Mouse (Mus musculus) midbrain, embryonic 15.5 days (tissue): Measurements from ENCODE around the gene Cd22. TPM values are rescaled to one million over a fixed set of nuclear protein-coding genes. Genes with fewer than 3 reads are reported as not detected.
"Not testable (repeated sequence)": the region's sequence is repeated elsewhere in the genome, so short reads cannot be mapped to it uniquely, and the experiment has no call there.

Experiments used
- ATAC-seq: fragments of 200-750 bp; cut with Nextera tagmentation; replicated peaks from 2 replicates; pipeline ENCODE4 v1.8.0; 2017; ENCODE audit warnings: moderate TSS enrichment
- H3K27ac ChIP-seq: fragments of 300-500 bp; sonication (generic); 2 replicates; pipeline ENCODE4 v1.5.1; 2015; ENCODE audit warnings: mild to moderate bottlenecking, inconsistent platforms
- H3K27me3 ChIP-seq: fragments of 300-500 bp; sonication (generic); replicated peaks from 2 replicates; pipeline ENCODE4 v1.6.1; 2015; ENCODE audit warnings: inconsistent platforms
- H3K36me3 ChIP-seq: fragments of 300-500 bp; sonication (generic); replicated peaks from 2 replicates; pipeline ENCODE4 v1.6.1; 2015; ENCODE audit warnings: inconsistent platforms
- H3K4me1 ChIP-seq: fragments of 300-500 bp; sonication (generic); 2 replicates; pipeline ENCODE4 v1.6.1; 2015; ENCODE audit warnings: inconsistent platforms
- H3K4me2 ChIP-seq: fragments of 300-500 bp; sonication (generic); 2 replicates; pipeline ENCODE4 v1.6.1; 2015; ENCODE audit warnings: inconsistent platforms, mild to moderate bottlenecking, moderate library complexity
- H3K4me3 ChIP-seq: fragments of 300-500 bp; sonication (generic); 2 replicates; pipeline ENCODE4 v1.5.1; 2015; ENCODE audit warnings: mild to moderate bottlenecking, inconsistent platforms
- H3K9ac ChIP-seq: fragments of 300-500 bp; sonication (generic); 2 replicates; pipeline ENCODE4 v1.6.1; 2015; ENCODE audit warnings: mild to moderate bottlenecking, inconsistent platforms
- H3K9me3 ChIP-seq: fragments of 300-500 bp; sonication (generic); 2 replicates; pipeline ENCODE4 v1.6.1; 2016; ENCODE audit warnings: inconsistent platforms
- WGBS: fragments of 180-500 bp; shearing (Covaris S2); methylation state at CpG from one replicate; pipeline ENCODE4 v1.1.7; 2015; ENCODE audit warnings: mixed read lengths; 5-methylcytosine and 5-hydroxymethylcytosine counted together
- polyA plus RNA-seq: library from polyadenylated mRNA; unstranded; fragments of >200 nt; fragmentation: Nextera tagmentation; extraction: Ambion mirVana; gene quantifications from 2 replicates; pipeline ENCODE4 v1.2.1, GENCODE M21; 2015

The Cd22 gene
- polyA plus RNA-seq, 1 experiment from 2014 or later, result not detected

DNA sequence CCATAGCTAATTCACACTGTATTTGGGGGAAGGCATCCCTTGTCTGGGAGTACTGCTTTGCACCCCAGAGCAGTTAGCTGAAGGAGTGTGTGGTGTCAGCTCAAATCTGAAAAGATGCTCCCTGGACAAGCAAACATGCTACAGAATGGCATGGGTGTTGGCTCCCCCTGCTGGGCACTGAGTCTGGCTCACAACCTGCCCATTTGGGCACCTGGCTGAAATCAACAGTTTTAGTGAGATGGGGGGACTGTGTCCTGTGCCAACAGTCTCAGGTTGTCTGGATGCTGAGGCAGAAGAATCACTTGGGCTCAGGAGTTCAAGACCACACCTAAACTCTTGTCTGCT is 20.9 kb downstream of the Cd22 start:
- Histone ChIP-seq H3K27me3 (no peaks in the 10 kb centered on the region), H3K9ac (no peak overlapping the region), H3K36me3 (no peaks in the 10 kb centered on the region), H3K27ac (no peak overlapping the region), H3K4me3 (no peak overlapping the region; the same call in 1 of the 2 replicates), H3K4me2 (peak overlapping the region; percentile 52; the same call in 1 of the 2 replicates), H3K4me1 (no peaks in the 10 kb centered on the region), H3K9me3 (no peaks in the 10 kb centered on the region)
- ATAC-seq, result peak; percentile 73

DNA sequence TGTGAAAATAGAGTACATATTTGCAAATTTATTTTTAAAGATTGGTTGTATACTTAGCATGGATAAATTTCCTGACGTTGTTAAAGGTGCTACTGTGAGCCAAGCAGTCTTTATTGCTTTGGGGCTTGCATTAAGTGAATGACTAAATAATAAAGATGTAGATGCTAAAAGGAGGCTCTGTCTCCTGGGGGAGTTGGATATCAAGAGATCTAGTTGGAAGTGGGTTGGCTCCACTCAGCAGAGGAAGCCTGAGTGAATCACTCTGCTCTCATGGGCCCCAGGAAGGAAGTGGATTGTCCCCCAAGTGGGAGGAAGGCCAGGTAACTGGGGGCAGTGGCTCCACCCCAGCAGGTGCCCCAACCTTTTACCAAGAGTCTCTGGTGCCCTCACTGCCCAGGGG is 22.4 kb downstream of the Cd22 start:
- Histone ChIP-seq H3K9me3 (no peaks in the 10 kb centered on the region), H3K9ac (no peak overlapping the region), H3K36me3 (no peaks in the 10 kb centered on the region), H3K4me2 (no peak overlapping the region), H3K27ac (no peak overlapping the region), H3K4me1 (no peaks in the 10 kb centered on the region), H3K27me3 (no peaks in the 10 kb centered on the region), H3K4me3 (no peak overlapping the region)
- no peak for ATAC-seq
- 79% methylated on average over 1 of the region's 1 CpGs for WGBS

DNA sequence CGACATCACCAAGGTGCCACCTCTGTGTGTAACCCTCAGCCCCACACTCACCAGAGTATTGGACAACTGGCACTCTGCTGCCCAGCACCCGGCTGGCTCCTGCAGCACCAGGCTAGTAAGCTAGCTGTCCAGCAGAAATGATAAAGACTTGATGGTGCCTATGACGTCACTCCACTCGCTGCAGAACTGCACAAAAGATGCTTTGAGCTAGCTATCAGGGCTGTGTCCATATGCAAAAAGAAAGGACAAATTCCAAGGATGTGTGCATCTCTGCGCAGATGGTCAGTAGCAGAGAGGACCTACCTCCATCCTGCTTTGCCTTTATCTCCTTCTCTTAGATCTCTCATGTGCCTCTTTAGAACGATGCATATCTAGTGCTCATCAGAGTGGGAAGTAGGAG is 24.1 kb downstream of the Cd22 start, which contains the start of gene Ffar3:
Gene Ffar3, minus strand, starts transcription at position 101 of the 400 bp plus-strand sequence.
- Histone ChIP-seq H3K9me3 (no peaks in the 10 kb centered on the region), H3K4me1 (no peaks in the 10 kb centered on the region), H3K36me3 (no peaks in the 10 kb centered on the region), H3K27ac (no peak within 1 kb of the TSS), H3K4me3 (no peak within 1 kb of the TSS), H3K27me3 (no peaks in the 10 kb centered on the region), H3K9ac (no peak within 1 kb of the TSS), H3K4me2 (no peak within 1 kb of the TSS)
- WGBS, result 85% methylated on average over 6 of the region's 6 CpGs
- no peak for ATAC-seq

DNA sequence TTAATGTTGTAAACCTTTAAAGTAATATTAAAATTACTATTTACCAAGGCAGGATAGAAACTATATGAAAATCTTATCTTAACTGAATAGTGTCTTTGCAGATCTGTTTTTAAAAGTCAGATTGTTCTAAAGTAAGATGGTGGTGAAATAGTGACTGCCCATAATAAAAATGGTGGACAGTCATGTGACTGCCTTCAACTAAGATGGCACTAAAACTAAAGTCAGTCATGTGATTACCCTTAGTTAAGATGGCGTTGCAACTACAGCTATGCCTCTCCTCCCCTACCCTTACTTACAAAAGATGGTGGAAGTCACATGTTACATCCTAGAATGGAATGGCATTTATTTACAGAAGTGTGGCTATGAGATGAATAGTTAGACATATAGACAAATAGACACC is 28.7 kb downstream of the Cd22 start:
- no peaks in the 10 kb centered on the region for H3K9me3 ChIP-seq
- H3K4me1 ChIP-seq, result no peaks in the 10 kb centered on the region
- WGBS, result 94% methylated on average over 1 of the region's 1 CpGs
- no peak for ATAC-seq
- no peak overlapping the region for H3K27ac ChIP-seq
- H3K4me2 ChIP-seq, result no peak overlapping the region
- no peak overlapping the region for H3K9ac ChIP-seq
- no peaks in the 10 kb centered on the region for H3K36me3 ChIP-seq
- no peak overlapping the region for H3K4me3 ChIP-seq
- H3K27me3 ChIP-seq, result no peaks in the 10 kb centered on the region

DNA sequence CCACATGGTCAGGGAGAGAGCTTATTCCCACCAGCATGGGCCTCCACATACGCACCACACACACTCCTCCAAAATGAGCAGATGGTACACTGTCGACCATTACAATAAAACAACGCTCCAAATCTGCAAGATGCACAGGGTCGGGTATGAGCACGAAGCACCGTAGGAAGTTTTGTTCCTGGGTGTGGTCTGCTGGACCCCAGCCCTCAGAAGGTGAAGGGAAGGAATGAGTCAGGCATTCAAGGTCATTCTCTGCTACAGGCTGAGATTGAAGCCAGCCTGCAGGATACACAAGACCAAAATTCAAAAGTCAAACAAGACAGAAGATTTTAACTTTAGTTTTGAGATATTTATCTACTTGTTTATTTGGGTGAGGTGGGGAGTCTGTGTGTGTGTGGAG is 32.2 kb downstream of the Cd22 start:
- no peak overlapping the region for H3K4me2 ChIP-seq
- no peak overlapping the region for H3K27ac ChIP-seq
- no peak overlapping the region for H3K9ac ChIP-seq
- no peaks in the 10 kb centered on the region for H3K36me3 ChIP-seq
- peaks cover 10% of the 10 kb centered on the region for H3K4me1 ChIP-seq
- no peak for ATAC-seq
- H3K9me3 ChIP-seq, result no peaks in the 10 kb centered on the region
- H3K4me3 ChIP-seq, result no peak overlapping the region
- 72% methylated on average over 6 of the region's 6 CpGs for WGBS
- no peaks in the 10 kb centered on the region for H3K27me3 ChIP-seq

DNA sequence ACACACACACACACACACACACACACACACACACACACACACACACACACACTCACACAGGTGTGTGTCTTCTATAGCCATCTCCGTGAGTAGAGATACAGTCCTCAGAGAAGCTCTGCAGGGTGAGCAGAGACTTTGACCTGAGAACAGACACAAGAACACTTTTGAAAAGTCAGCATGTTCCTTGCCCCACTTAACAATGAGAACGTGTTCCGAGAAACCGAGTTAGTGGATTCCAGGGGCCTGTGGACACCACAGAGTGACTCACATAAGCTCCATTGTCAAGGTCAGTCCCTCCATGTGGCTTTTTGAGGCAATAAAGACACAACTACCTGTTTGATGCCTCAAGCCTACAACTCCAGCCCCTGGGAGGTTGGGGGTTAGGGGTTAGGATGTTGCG is 32.8 kb downstream of the Cd22 start:
- H3K4me3 ChIP-seq, result no peak overlapping the region
- no peaks in the 10 kb centered on the region for H3K9me3 ChIP-seq
- 79% methylated on average over 5 of the region's 5 CpGs for WGBS
- H3K4me1 ChIP-seq, result peaks cover 10% of the 10 kb centered on the region
- no peak overlapping the region for H3K4me2 ChIP-seq
- H3K27ac ChIP-seq, result no peak overlapping the region
- no peak for ATAC-seq
- no peak overlapping the region for H3K9ac ChIP-seq
- H3K36me3 ChIP-seq, result no peaks in the 10 kb centered on the region
- H3K27me3 ChIP-seq, result no peaks in the 10 kb centered on the region

DNA sequence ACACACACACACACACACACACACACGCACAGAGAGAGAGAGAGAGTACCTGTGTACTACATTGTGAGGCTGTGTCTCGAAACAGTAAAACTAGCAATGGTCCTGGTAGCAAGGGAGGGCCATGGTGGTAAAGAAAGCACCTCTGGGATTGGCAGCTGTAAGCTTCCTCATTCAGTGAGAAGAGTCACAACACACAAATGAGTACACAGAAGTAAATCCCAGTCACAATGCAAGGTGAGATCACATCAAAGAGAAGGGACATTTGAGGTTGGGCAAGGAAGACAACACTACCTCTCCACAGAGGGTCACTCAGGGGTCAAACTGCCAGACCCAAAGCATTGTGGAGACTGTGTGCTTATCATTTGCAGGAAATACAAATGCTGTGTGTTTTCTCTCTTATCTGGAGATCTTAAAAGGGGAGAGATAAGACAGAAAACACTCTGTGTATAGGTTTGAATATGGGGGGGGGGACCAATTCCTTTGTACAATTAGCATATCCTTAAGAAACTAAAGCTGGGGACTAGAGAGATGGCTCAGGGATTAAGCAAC is 33.6 kb downstream of the Cd22 start:
- Histone ChIP-seq H3K4me3 (no peak overlapping the region), H3K9ac (no peak overlapping the region), H3K4me1 (peaks cover 10% of the 10 kb centered on the region), H3K4me2 (no peak overlapping the region), H3K27me3 (no peaks in the 10 kb centered on the region), H3K36me3 (no peaks in the 10 kb centered on the region), H3K27ac (no peak overlapping the region), H3K9me3 (no peaks in the 10 kb centered on the region)
- ATAC-seq, result no peak
- WGBS, result 73% methylated on average over 2 of the region's 2 CpGs

DNA sequence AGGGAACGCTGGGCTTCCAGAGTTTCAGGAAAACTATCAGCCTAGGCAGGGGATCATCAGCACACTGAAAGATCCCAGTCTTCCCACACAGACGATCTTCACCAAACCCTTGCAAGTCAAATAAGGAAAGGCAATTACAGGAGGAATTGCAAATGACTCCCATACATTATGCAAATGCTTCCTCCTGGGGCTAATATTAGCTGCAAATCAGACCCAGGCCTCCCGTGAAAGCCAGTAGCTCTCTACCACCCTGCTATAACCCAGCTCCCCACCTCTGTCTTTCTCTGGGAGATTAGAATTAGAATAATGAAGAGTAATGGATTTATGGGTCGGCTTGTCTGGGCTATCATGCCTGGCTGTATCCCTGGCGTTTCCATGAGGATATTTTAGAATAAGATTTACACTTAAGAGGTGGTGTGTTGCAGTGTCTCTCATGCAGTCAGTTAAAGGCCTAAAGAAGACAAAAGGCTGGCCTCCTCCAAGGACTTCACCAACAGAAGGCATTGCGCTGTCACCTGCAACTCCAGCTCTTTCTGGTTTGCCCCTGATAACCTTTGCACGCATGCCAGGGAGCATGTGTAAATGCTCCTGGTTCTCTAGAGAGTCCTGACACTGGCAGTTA is 35.4 kb downstream of the Cd22 start:
- WGBS, result 27% methylated on average over 7 of the region's 7 CpGs
- no peak overlapping the region for H3K4me2 ChIP-seq
- peak overlapping the region; percentile 60 for H3K27ac ChIP-seq
- H3K9me3 ChIP-seq, result no peaks in the 10 kb centered on the region
- H3K4me1 ChIP-seq, result peaks cover 10% of the 10 kb centered on the region
- H3K4me3 ChIP-seq, result no peak overlapping the region
- no peaks in the 10 kb centered on the region for H3K36me3 ChIP-seq
- no peak overlapping the region for H3K9ac ChIP-seq
- no peaks in the 10 kb centered on the region for H3K27me3 ChIP-seq
- peak; percentile 60; the same call in 1 of the 2 replicates for ATAC-seq

DNA sequence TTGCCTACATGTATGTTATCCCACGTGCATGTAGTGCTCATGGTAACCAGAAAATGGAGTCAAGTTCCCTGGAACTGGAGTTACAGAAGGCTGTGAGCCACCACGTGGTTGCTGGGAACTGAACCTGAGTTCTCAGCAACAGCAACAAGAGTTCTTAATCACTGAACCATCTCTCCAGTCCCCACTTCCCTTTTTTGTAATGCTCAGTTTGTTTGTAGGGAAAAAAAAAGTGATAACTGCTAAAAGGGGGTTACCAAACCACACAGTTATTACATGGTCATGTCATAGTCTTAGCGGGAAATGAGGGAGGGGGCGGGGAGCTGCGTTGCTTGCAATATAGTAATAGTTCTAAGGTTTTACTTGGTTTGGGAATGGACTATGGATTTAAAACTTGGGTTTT is 38.0 kb downstream of the Cd22 start:
- H3K4me1 ChIP-seq, result peaks cover 10% of the 10 kb centered on the region
- no peak overlapping the region for H3K4me2 ChIP-seq
- WGBS, result 83% methylated on average over 5 of the region's 5 CpGs
- no peaks in the 10 kb centered on the region for H3K9me3 ChIP-seq
- no peak for ATAC-seq
- no peak overlapping the region for H3K27ac ChIP-seq
- no peak overlapping the region for H3K9ac ChIP-seq
- H3K27me3 ChIP-seq, result no peaks in the 10 kb centered on the region
- no peak overlapping the region for H3K4me3 ChIP-seq
- no peaks in the 10 kb centered on the region for H3K36me3 ChIP-seq

DNA sequence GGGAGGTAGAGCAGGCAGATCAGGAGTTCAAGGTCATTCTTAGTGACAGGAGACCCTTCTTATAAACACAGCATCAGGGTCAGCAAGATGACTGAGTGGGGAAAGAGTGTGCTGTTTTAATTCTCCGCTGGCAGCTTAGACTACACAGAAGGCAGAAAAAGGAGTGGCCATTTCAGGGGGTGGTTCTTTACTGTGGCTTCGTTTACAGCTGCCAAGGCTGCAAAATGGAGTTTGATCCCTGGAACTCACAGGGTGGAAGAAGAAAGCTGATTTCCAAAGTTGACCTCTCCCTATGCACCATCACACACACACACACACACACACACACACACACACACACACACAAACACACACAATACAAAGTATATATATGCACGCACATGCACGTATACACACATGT is 38.8 kb downstream of the Cd22 start:
- no peak overlapping the region for H3K4me2 ChIP-seq
- H3K9ac ChIP-seq, result no peak overlapping the region
- H3K4me3 ChIP-seq, result no peak overlapping the region
- H3K27ac ChIP-seq, result no peak overlapping the region
- H3K9me3 ChIP-seq, result no peaks in the 10 kb centered on the region
- H3K36me3 ChIP-seq, result no peaks in the 10 kb centered on the region
- H3K4me1 ChIP-seq, result peaks cover 10% of the 10 kb centered on the region
- ATAC-seq, result no peak
- H3K27me3 ChIP-seq, result no peaks in the 10 kb centered on the region
- 83% methylated on average over 4 of the region's 4 CpGs for WGBS

DNA sequence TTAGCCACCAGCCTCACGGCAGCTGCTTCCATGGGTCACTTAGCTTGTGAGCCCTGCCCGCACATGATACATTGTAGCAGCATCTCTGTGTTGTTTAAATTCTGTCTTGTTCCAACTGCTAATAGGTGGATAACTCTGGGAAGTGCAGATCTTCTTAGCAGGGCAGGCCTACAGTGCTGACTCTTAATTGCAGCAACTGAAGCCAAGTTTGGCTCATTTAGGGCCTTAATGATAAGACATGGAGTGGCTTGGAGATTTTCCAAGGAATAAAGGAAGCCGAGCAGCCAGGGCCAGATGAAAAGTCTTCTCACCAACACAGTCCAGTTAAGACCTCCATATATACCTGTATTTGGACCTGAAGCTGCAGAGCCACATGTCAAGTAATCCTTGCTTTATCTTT is 39.8 kb downstream of the Cd22 start:
- no peaks in the 10 kb centered on the region for H3K9me3 ChIP-seq
- no peak overlapping the region for H3K27ac ChIP-seq
- H3K27me3 ChIP-seq, result no peaks in the 10 kb centered on the region
- peaks cover 10% of the 10 kb centered on the region for H3K4me1 ChIP-seq
- 75% methylated on average over 3 of the region's 3 CpGs for WGBS
- H3K9ac ChIP-seq, result no peak overlapping the region
- no peak overlapping the region for H3K4me3 ChIP-seq
- no peaks in the 10 kb centered on the region for H3K36me3 ChIP-seq
- no peak overlapping the region for H3K4me2 ChIP-seq
- no peak for ATAC-seq

DNA sequence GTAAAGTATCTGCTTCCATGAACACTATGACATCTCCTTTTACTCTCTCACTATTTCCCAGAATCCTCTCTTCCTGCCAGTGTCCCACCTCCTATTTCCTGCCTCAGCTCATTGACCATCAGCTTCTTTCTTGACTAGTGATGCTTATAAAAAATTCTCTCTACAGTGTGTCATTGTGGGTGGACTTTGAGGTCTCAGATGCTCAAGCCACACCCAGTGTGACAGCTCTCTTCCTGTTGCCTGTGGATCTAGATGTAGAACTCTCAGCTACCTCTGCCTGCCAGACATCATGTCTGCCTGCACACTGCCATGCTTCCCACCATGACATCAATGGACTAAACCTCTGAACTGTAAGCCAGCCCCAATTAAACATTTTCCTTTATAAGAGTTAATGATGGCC is 42.9 kb downstream of the Cd22 start:
- Histone ChIP-seq H3K9ac (no peak overlapping the region), H3K4me1 (no peaks in the 10 kb centered on the region), H3K4me3 (no peak overlapping the region), H3K27ac (no peak overlapping the region), H3K4me2 (no peak overlapping the region), H3K9me3 (no peaks in the 10 kb centered on the region), H3K27me3 (no peaks in the 10 kb centered on the region), H3K36me3 (no peaks in the 10 kb centered on the region)
- no peak for ATAC-seq

DNA sequence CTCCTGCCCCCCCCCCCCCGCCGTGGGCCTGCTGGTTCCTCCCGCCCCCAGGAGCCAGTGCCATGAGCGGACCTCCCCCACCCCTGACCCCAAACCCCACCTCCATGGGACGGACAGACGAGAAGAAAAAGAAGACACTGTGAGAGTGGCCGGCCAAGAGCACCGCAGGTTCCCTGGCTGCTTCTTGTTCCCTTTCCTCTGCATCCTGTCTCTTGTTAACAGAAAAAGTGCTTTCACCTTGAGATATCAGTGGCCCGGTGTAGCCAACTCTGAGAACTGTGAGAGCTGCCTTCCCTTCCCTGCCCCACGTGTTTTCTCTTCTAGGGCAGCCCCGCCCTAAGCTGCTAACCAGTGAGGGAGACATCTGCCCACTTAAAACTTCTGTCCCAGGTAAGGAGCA is 47.5 kb downstream of the Cd22 start:
- ATAC-seq, H3K27me3 ChIP-seq, H3K9ac ChIP-seq, H3K4me3 ChIP-seq, H3K36me3 ChIP-seq, H3K4me2 ChIP-seq, H3K27ac ChIP-seq, H3K4me1 ChIP-seq, H3K9me3 ChIP-seq: not testable (repeated sequence)
- WGBS, result 41% methylated on average over 11 of the region's 11 CpGs
